Mouse (Mus musculus): ENCODE results near the gene Fos. TPM values are rescaled to one million over a fixed set of nuclear protein-coding genes. Genes with fewer than 3 reads are reported as not detected.

Fos gene
- polyA plus RNA-seq, 2 experiments = 13.6 to 19.3 TPM

GRCm38 (mm10) chr12:85451693-85452491 lies 21.8 kb upstream of the Fos start:
- Histone ChIP-seq H3K36me3 (ENCODE audit: control insufficient read depth, insufficient read depth, low read length) (no peaks in the 10 kb centered on the region), H3K9ac (ENCODE audit: low read depth, low read length, severe bottlenecking) (no peak overlapping the region), H3K27me3 (ENCODE audit: control insufficient read depth, insufficient read depth, low read length) (no peaks in the 10 kb centered on the region), H3K4me3 (replicated peaks; ENCODE audit: low read length) (no peak overlapping the region), H3K27ac (replicated peaks; ENCODE audit: low read depth, low read length) (no peak overlapping the region), H3K4me1 (ENCODE audit: control insufficient read depth, insufficient read depth, low read length) (peaks cover 26% of the 10 kb centered on the region), H3K9me3 (ENCODE audit: control insufficient read depth, low read length) (no peaks in the 10 kb centered on the region), H3K4me2 (replicated peaks; ENCODE audit: low read depth, low read length, severe bottlenecking) (no peak overlapping the region; the same call in 1 of the 2 replicates)
- 33% methylated on average over 22 of the region's 22 CpGs for WGBS
- no peak for TF ChIP-seq POLR2A (IDR thresholded peaks at IDR 0.05; ENCODE audit: borderline replicate concordance, extremely low read depth, insufficient read depth, insufficient read length)
- peak; percentile 49 for DNase-seq (ENCODE audit: low spot score)
- ATAC-seq (ENCODE audit: low FRiP score, low read depth) = no peak

- Histone ChIP-seq H3K27ac (replicated peaks; ENCODE audit: low read depth, low read length) (peak overlapping the region; percentile 97), H3K9me3 (ENCODE audit: control insufficient read depth, low read length) (no peaks in the 10 kb centered on the region), H3K4me3 (replicated peaks; ENCODE audit: low read length) (peak overlapping the region; percentile 47), H3K4me1 (ENCODE audit: control insufficient read depth, insufficient read depth, low read length) (peaks cover 32% of the 10 kb centered on the region), H3K4me2 (replicated peaks; ENCODE audit: low read depth, low read length, severe bottlenecking) (peak overlapping the region; percentile 88), H3K9ac (ENCODE audit: low read depth, low read length, severe bottlenecking) (peak overlapping the region; percentile 64), H3K27me3 (ENCODE audit: control insufficient read depth, insufficient read depth, low read length) (no peaks in the 10 kb centered on the region), H3K36me3 (ENCODE audit: control insufficient read depth, insufficient read depth, low read length) (no peaks in the 10 kb centered on the region)
- DNase-seq (ENCODE audit: low spot score) (peak; percentile 99), ATAC-seq (ENCODE audit: low FRiP score, low read depth) (peak; percentile 99)
- 1% methylated on average over 44 of the region's 44 CpGs for WGBS
- peak; percentile 38; the same call in 1 of the 2 replicates for TF ChIP-seq POLR2A (IDR thresholded peaks at IDR 0.05; ENCODE audit: borderline replicate concordance, extremely low read depth, insufficient read depth, insufficient read length)
Observed at GRCm38 (mm10) chr12:85455065-85456058, 18.3 kb upstream of the Fos start.

- no peak for TF ChIP-seq POLR2A (IDR thresholded peaks at IDR 0.05; ENCODE audit: borderline replicate concordance, extremely low read depth, insufficient read depth, insufficient read length)
- H3K4me1 ChIP-seq (ENCODE audit: control insufficient read depth, insufficient read depth, low read length) = peaks cover 32% of the 10 kb centered on the region
- no peak overlapping the region for H3K9ac ChIP-seq (ENCODE audit: low read depth, low read length, severe bottlenecking)
- WGBS = 37% methylated on average over 4 of the region's 4 CpGs
- ATAC-seq (ENCODE audit: low FRiP score, low read depth) (no peak), DNase-seq (ENCODE audit: low spot score) (no peak)
- no peaks in the 10 kb centered on the region for H3K9me3 ChIP-seq (ENCODE audit: control insufficient read depth, low read length)
- peak overlapping the region; percentile 96; the same call in 1 of the 2 replicates for H3K27ac ChIP-seq (replicated peaks; ENCODE audit: low read depth, low read length)
- no peaks in the 10 kb centered on the region for H3K36me3 ChIP-seq (ENCODE audit: control insufficient read depth, insufficient read depth, low read length)
- H3K27me3 ChIP-seq (ENCODE audit: control insufficient read depth, insufficient read depth, low read length) = no peaks in the 10 kb centered on the region
- peak overlapping the region; percentile 88 for H3K4me2 ChIP-seq (replicated peaks; ENCODE audit: low read depth, low read length, severe bottlenecking)
- 0 out of 2 replicates have a peak overlapping the region, but pooled peaks have one; percentile 47 for H3K4me3 ChIP-seq (replicated peaks; ENCODE audit: low read length)
Observed at GRCm38 (mm10) chr12:85456276-85456675, 17.4 kb upstream of the Fos start.

DNA sequence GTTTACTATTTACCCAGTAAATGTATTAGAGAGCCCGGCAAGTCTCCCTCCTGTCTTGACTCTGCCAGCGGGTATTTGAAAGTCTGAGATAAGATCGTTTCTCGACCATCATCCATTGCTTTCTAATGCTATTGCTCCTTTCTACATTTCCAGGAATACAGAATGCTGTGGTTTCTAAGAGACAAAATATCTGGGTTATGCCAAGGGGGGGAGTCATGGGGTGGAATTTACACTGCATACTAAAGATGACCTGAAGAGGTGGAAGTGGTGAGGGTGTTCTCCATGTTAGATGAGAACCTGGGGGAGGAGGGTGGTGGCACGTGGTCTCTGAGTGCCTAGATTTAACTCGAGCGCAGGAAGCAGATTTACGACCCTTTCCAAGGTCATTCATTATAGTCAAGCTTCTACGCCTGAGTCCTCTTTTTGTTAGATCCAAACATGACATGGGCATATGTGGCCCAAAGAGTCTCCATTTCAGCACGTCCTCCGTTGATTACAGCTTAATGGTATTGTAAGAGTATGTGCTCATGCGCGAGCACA lies 16.7 kb upstream of the Fos start:
- DNase-seq (ENCODE audit: low spot score) (no peak), ATAC-seq (ENCODE audit: low FRiP score, low read depth) (no peak)
- no peaks in the 10 kb centered on the region for H3K27me3 ChIP-seq (ENCODE audit: control insufficient read depth, insufficient read depth, low read length)
- no peaks in the 10 kb centered on the region for H3K9me3 ChIP-seq (ENCODE audit: control insufficient read depth, low read length)
- peaks cover 29% of the 10 kb centered on the region for H3K4me1 ChIP-seq (ENCODE audit: control insufficient read depth, insufficient read depth, low read length)
- no peak overlapping the region for H3K4me2 ChIP-seq (replicated peaks; ENCODE audit: low read depth, low read length, severe bottlenecking)
- H3K36me3 ChIP-seq (ENCODE audit: control insufficient read depth, insufficient read depth, low read length) = no peaks in the 10 kb centered on the region
- no peak overlapping the region for H3K27ac ChIP-seq (replicated peaks; ENCODE audit: low read depth, low read length)
- 41% methylated on average over 13 of the region's 13 CpGs for WGBS
- H3K9ac ChIP-seq (ENCODE audit: low read depth, low read length, severe bottlenecking) = no peak overlapping the region
- TF ChIP-seq POLR2A (IDR thresholded peaks at IDR 0.05; ENCODE audit: borderline replicate concordance, extremely low read depth, insufficient read depth, insufficient read length) = no peak
- H3K4me3 ChIP-seq (replicated peaks; ENCODE audit: low read length) = no peak overlapping the region

DNA sequence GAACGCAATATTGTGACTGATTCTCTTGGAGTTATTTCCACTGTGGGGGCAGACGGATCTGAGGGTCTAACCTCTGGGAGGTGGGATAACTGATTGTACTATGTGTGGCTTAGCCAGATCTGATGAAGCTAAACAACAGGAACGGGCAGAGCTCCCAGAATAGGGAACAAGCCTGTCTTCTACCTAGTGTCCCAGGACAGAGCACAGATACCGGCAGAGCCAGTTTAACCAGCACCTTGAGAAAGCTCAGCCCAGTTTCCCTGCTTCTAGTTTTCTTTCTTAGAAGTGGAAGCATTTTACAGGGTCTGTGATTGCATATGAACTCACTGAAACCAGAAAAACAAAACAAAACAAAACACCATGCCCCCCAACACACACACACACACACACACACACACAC lies 13.9 kb upstream of the Fos start:
- ATAC-seq (ENCODE audit: low FRiP score, low read depth) (no peak), DNase-seq (ENCODE audit: low spot score) (no peak)
- H3K4me3 ChIP-seq (replicated peaks; ENCODE audit: low read length) = no peak overlapping the region
- no peak overlapping the region for H3K27ac ChIP-seq (replicated peaks; ENCODE audit: low read depth, low read length)
- H3K36me3 ChIP-seq (ENCODE audit: control insufficient read depth, insufficient read depth, low read length) = no peaks in the 10 kb centered on the region
- H3K9ac ChIP-seq (ENCODE audit: low read depth, low read length, severe bottlenecking) = no peak overlapping the region
- no peaks in the 10 kb centered on the region for H3K9me3 ChIP-seq (ENCODE audit: control insufficient read depth, low read length)
- 70% methylated on average over 4 of the region's 4 CpGs for WGBS
- H3K4me1 ChIP-seq (ENCODE audit: control insufficient read depth, insufficient read depth, low read length) = peaks cover 28% of the 10 kb centered on the region
- H3K27me3 ChIP-seq (ENCODE audit: control insufficient read depth, insufficient read depth, low read length) = no peaks in the 10 kb centered on the region
- H3K4me2 ChIP-seq (replicated peaks; ENCODE audit: low read depth, low read length, severe bottlenecking) = no peak overlapping the region
- TF ChIP-seq POLR2A (IDR thresholded peaks at IDR 0.05; ENCODE audit: borderline replicate concordance, extremely low read depth, insufficient read depth, insufficient read length) = no peak

Measured in limb, embryonic 14.5 days (tissue).